Mouse (Mus musculus) CD4-positive, CD25-positive, alpha-beta regulatory T cell, adult 9 weeks (primary cell): ENCODE results near the gene Gm4779. TPM values are rescaled to one million over a fixed set of nuclear protein-coding genes. Genes with fewer than 3 reads are reported as not detected.

Experiments used
- polyA plus RNA-seq: library from polyadenylated mRNA; unstranded; fragments of 100-300 nt; shearing (Covaris generic); gene quantifications from one replicate; pipeline ENCODE4 v1.2.1, GENCODE M21; 2017

The Gm4779 gene
- not detected for polyA plus RNA-seq

DNA sequence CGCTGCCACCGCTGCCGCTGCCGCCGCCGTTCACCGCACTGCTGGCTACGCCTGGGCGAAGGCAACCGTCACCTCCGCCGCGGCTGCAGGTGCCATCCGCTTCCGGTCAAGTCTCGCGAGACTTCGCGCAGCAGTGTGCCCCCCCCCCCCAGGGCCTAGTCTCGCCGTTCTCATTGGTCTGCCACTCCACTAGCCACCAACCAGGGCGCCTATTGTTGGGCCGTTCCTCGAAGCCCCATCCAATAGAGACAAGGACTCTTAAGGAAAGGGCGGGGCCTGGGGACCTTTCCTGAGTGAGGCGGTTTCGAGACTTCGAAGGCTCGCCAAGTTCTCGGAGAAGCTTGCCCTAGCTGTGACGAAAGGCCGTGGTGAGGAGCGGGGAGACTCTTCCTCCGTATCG, at the start of gene Gm4779, which contains the start of gene 8030474K03Rik:
Gm4779 (minus strand) TSS at position 82 of the 400 bp plus-strand sequence.
8030474K03Rik (plus strand) TSS at position 315 of the 400 bp plus-strand sequence.

Other genes starting within 250 kb of the Gm4779 start
- 358 TPM for gene Ogt, start 154.4 kb downstream of the Gm4779 start, polyA plus RNA-seq
- 156 TPM for gene Cxcr3, start 60.2 kb downstream of the Gm4779 start, polyA plus RNA-seq
- not detected for gene 8030474K03Rik, start 233 bp upstream of the Gm4779 start, polyA plus RNA-seq
- gene Nhsl2, start 55.0 kb upstream of the Gm4779 start, polyA plus RNA-seq = 2.1 TPM